22 mouse cellular contexts compared by ENCODE assay signal in the genomic region with DNA sequence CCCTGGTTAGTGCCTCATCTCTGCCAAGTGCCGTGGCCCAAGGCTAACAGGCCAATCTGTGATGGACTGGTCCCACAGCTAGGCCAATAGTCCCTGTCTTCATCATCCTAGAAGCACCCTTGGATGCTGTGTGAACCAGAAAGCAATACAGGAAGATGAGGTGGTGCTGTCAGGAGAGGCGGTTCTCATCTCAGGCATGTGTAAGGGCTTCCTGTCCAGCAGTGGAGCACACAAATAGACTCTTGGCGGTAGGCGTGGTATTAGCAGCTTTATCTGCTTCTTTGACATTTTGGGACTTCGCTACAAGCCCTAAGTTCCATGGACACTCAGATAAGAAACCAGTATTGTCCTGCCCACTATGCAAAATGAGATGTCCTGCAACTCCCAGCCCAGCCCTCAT. TPM values are rescaled to one million over a fixed set of nuclear protein-coding genes. Genes with fewer than 3 reads are reported as not detected.
DNase-seq lines count a peak whose midpoint lies in the region; ATAC-seq and TF ChIP-seq lines count a peak whose summit lies in the region.
"Had no signal": no experiment of that assay in that cellular context is flagged by ENCODE, and none has a peak within 500 bp of the region (broad histone marks: within the 10 kb centered on the region; RNA-seq: fewer than 3 reads in every experiment).

No protein-coding gene starts in this region.

- peak overlapping the region; percentile 69 for H3K4me2 ChIP-seq in heart, embryonic 13.5 days
- H3K4me2 ChIP-seq in heart, embryonic 15.5 days, result peak overlapping the region; percentile 59
- H3K4me2 ChIP-seq in intestine, postnatal 0 days (replicated peaks; ENCODE audit: low read depth), result no peak overlapping the region
- H3K4me2 ChIP-seq: embryonic facial prominence, embryonic 15.5 days; forebrain, embryonic 15.5 days; hindbrain, embryonic 13.5 days had no signal

- TF ChIP-seq EP300 in heart, adult 2 months (IDR thresholded peaks at IDR 0.05; ENCODE audit: insufficient read depth, low read depth, low read length), result 0 out of 2 replicates have a peak, but pooled peaks have one; percentile 27

- peaks cover 12% of the 10 kb centered on the region for H3K4me1 ChIP-seq in heart, adult 2 months (ENCODE audit: control insufficient read depth, insufficient read depth, low read length)
- peaks cover 100% of the 10 kb centered on the region for H3K4me1 ChIP-seq in heart, embryonic 13.5 days
- peaks cover 97% of the 10 kb centered on the region for H3K4me1 ChIP-seq in heart, embryonic 15.5 days (replicated peaks)
- H3K4me1 ChIP-seq in intestine, postnatal 0 days (replicated peaks; ENCODE audit: control insufficient read depth, insufficient read depth, low read length), result no peaks in the 10 kb centered on the region

- no peaks in the 10 kb centered on the region for H3K27me3 ChIP-seq in heart, adult 2 months (ENCODE audit: control insufficient read depth, insufficient read depth, low read length)
- peaks cover 28% of the 10 kb centered on the region for H3K27me3 ChIP-seq in heart, embryonic 13.5 days (replicated peaks)
- peaks cover 12% of the 10 kb centered on the region for H3K27me3 ChIP-seq in heart, embryonic 15.5 days
- H3K27me3 ChIP-seq in intestine, postnatal 0 days (replicated peaks; ENCODE audit: control insufficient read depth, insufficient read depth, low read length), result peaks cover 3% of the 10 kb centered on the region; the same call in 1 of the 2 replicates

- no peak for TF ChIP-seq POLR2A in heart, adult 2 months (IDR thresholded peaks at IDR 0.05; ENCODE audit: insufficient read depth, low read depth, low read length)

- 29% methylated on average over 5 of the region's 5 CpGs for WGBS in heart, adult 2 months
- 56% methylated on average over 5 of the region's 5 CpGs for WGBS in heart, embryonic 13.5 days
- 50% methylated on average over 5 of the region's 5 CpGs for WGBS in heart, embryonic 15.5 days
- 80% methylated on average over 5 of the region's 5 CpGs for WGBS in intestine, postnatal 0 days

- DNase-seq in heart, adult 2 months, result peak in 1 of 2 experiments; percentile 19
- no peak for DNase-seq in heart, postnatal 14 days
- DNase-seq in heart, postnatal 4 days, result no peak
- peak; percentile 22 to 42 for DNase-seq in heart, postnatal 10 days
- DNase-seq: adrenal gland, postnatal 10 days; cerebellum, adult 11 months; cerebellum, adult 8-10 months; cerebellum, postnatal 14 days; embryo, embryonic 11 days; gastrocnemius, postnatal 36 days; kidney, adult 18-20 months had no signal

- no peaks in the 10 kb centered on the region for H3K9me3 ChIP-seq in heart, embryonic 13.5 days
- no peaks in the 10 kb centered on the region for H3K9me3 ChIP-seq in heart, embryonic 15.5 days (replicated peaks)
- H3K9me3 ChIP-seq in intestine, postnatal 0 days (ENCODE audit: control insufficient read depth), result no peaks in the 10 kb centered on the region
- H3K9me3 ChIP-seq: embryonic facial prominence, embryonic 15.5 days; forebrain, embryonic 10.5 days; forebrain, embryonic 15.5 days; hindbrain, embryonic 13.5 days had no signal

- H3K4me3 ChIP-seq in heart, adult 2 months, result no peak overlapping the region
- H3K4me3 ChIP-seq in heart, embryonic 13.5 days, result peak overlapping the region; percentile 42; the same call in 1 of the 2 replicates
- H3K4me3 ChIP-seq in heart, embryonic 15.5 days, result peak overlapping the region; percentile 45
- H3K4me3 ChIP-seq in intestine, postnatal 0 days (ENCODE audit: low read depth, low read length), result no peak overlapping the region
- H3K4me3 ChIP-seq: embryonic facial prominence, embryonic 15.5 days; erythroblast, embryonic 14.5 days; forebrain, embryonic 10.5 days; forebrain, embryonic 15.5 days; hindbrain, embryonic 13.5 days had no signal

- no peaks in the 10 kb centered on the region for H3K79me2 ChIP-seq in heart, adult 2 months (replicated peaks; ENCODE audit: control insufficient read depth, insufficient read depth, low read length)

- intact Hi-C loops in heart, adult 2 months (cut with DNase I), result loop anchor here (2.0 kb wide), 1 partner anchor 19 kb away; the partner anchor contains the start of gene Trim11
- intact Hi-C loops in heart, postnatal 14 days (cut with DNase I), result no loop called here
- intact Hi-C loops in heart, postnatal 10 days (cut with DNase I), result no loop called here

- peak overlapping the region; percentile 89 for H3K27ac ChIP-seq in heart, adult 2 months
- peak overlapping the region; percentile 84; the same call in 1 of the 2 replicates for H3K27ac ChIP-seq in heart, embryonic 13.5 days (replicated peaks)
- H3K27ac ChIP-seq in heart, embryonic 15.5 days, result peak overlapping the region; percentile 90
- H3K27ac ChIP-seq in intestine, postnatal 0 days (ENCODE audit: low read depth, low read length), result no peak overlapping the region
- H3K27ac ChIP-seq: embryonic facial prominence, embryonic 15.5 days; forebrain, embryonic 10.5 days; forebrain, embryonic 15.5 days; hindbrain, embryonic 13.5 days; hindbrain, postnatal 0 days had no signal

- ATAC-seq in heart, embryonic 13.5 days (ENCODE audit: extremely low read depth, insufficient number of reproducible peaks, low FRiP score, low TSS enrichment), result no peak
- no peak for ATAC-seq in heart, embryonic 15.5 days (replicated peaks; ENCODE audit: insufficient number of reproducible peaks, insufficient read depth, low FRiP score, low read depth)
- no peak for ATAC-seq in intestine, postnatal 0 days
- ATAC-seq: forebrain, embryonic 15.5 days; hindbrain, postnatal 0 days had no signal

- H3K9ac ChIP-seq in heart, adult 2 months (ENCODE audit: low read depth, low read length), result no peak overlapping the region
- peak overlapping the region; percentile 73 for H3K9ac ChIP-seq in heart, embryonic 13.5 days
- 0 out of 2 replicates have a peak overlapping the region, but pooled peaks have one; percentile 54 for H3K9ac ChIP-seq in heart, embryonic 15.5 days
- H3K9ac ChIP-seq in intestine, postnatal 0 days (ENCODE audit: low read depth, low read length), result no peak overlapping the region
- H3K9ac ChIP-seq: embryonic facial prominence, embryonic 15.5 days; forebrain, embryonic 15.5 days; hindbrain, embryonic 13.5 days had no signal

- H3K36me3 ChIP-seq in heart, adult 2 months (ENCODE audit: control insufficient read depth, insufficient read depth, low read length), result 0 out of 2 replicates have a peak, but pooled peaks cover 2% of the 10 kb centered on the region
- H3K36me3 ChIP-seq in heart, embryonic 13.5 days, result peaks cover 26% of the 10 kb centered on the region
- peaks cover 4% of the 10 kb centered on the region; the same call in 1 of the 2 replicates for H3K36me3 ChIP-seq in heart, embryonic 15.5 days
- no peaks in the 10 kb centered on the region for H3K36me3 ChIP-seq in intestine, postnatal 0 days (ENCODE audit: control insufficient read depth, insufficient read depth)
- H3K36me3 ChIP-seq: embryonic facial prominence, embryonic 15.5 days; forebrain, embryonic 10.5 days; forebrain, embryonic 15.5 days; hindbrain, embryonic 13.5 days had no signal

- no peak for TF ChIP-seq CTCF in heart, adult 2 months (IDR thresholded peaks at IDR 0.05)
- no peak for TF ChIP-seq CTCF in intestine, postnatal 0 days (IDR thresholded peaks at IDR 0.05; ENCODE audit: low read depth)

RNA-seq across cellular contexts. Expression of gene Trim11, which starts 19.6 kb away (rescaled TPM):
- 10 to 100 TPM; 11.9 to 14.0 TPM for total RNA-seq in heart, adult 2 months (2021)
- 14.3 and 19.4 TPM in 2 replicates for polyA plus RNA-seq in heart, adult 2 months (2012; rRNA removed)
- 10 to 100 TPM; 17.6 to 18.1 TPM for total RNA-seq in heart, postnatal 14 days (2021)
- 25.6 and 28.2 TPM in 2 replicates for polyA plus RNA-seq in heart, embryonic 13.5 days (2015; fragmentation: Nextera tagmentation; extraction: Ambion mirVana)
- 10 to 100 TPM; 21.3 TPM for total RNA-seq in heart, postnatal 4 days (2021)
- polyA plus RNA-seq in heart, embryonic 15.5 days (2015; fragmentation: Nextera tagmentation; extraction: Ambion mirVana), result 26.9 and 34.6 TPM in 2 replicates
- 10 to 100 TPM; 19.9 to 20.8 TPM for total RNA-seq in heart, postnatal 10 days (2021)
- 8.9 and 9.7 TPM in 2 replicates for polyA plus RNA-seq in intestine, postnatal 0 days (2015; fragmentation: Nextera tagmentation; extraction: Ambion mirVana)

RNA-seq across cellular contexts. Expression of gene Hist3h2a, which starts 43.1 kb away (rescaled TPM):
- total RNA-seq in heart, adult 2 months (2021), result 10 to 100 TPM; 13.6 to 14.0 TPM
- polyA plus RNA-seq in heart, adult 2 months (2012; rRNA removed), result 12.6 and 15.4 TPM in 2 replicates
- total RNA-seq in heart, postnatal 14 days (2021), result 10 to 100 TPM; 22.0 to 28.0 TPM
- 26.4 and 28.5 TPM in 2 replicates for polyA plus RNA-seq in heart, embryonic 13.5 days (2015; fragmentation: Nextera tagmentation; extraction: Ambion mirVana)
- total RNA-seq in heart, postnatal 4 days (2021), result 10 to 100 TPM; 46.8 to 50.0 TPM
- 30.4 and 34.7 TPM in 2 replicates for polyA plus RNA-seq in heart, embryonic 15.5 days (2015; fragmentation: Nextera tagmentation; extraction: Ambion mirVana)
- 10 to 100 TPM; 33.2 to 36.7 TPM for total RNA-seq in heart, postnatal 10 days (2021)
- polyA plus RNA-seq in intestine, postnatal 0 days (2015; fragmentation: Nextera tagmentation; extraction: Ambion mirVana), result 15.8 and 16.7 TPM in 2 replicates

RNA-seq across cellular contexts. Expression of gene Trim17, which starts 43.1 kb away (rescaled TPM):
- total RNA-seq in heart, adult 2 months (2021), result under 1 TPM in 1 of 2 experiments, not detected in 1; 0.07 TPM
- polyA plus RNA-seq in heart, adult 2 months (2012; rRNA removed), result 0.20 and 0.37 TPM in 2 replicates
- total RNA-seq in heart, postnatal 14 days (2021), result under 1 TPM; 0.10 to 0.19 TPM
- 0.43 and 0.76 TPM in 2 replicates for polyA plus RNA-seq in heart, embryonic 13.5 days (2015; fragmentation: Nextera tagmentation; extraction: Ambion mirVana)
- under 1 TPM in 1 of 2 experiments, not detected in 1; 0.10 TPM for total RNA-seq in heart, postnatal 4 days (2021)
- polyA plus RNA-seq in heart, embryonic 15.5 days (2015; fragmentation: Nextera tagmentation; extraction: Ambion mirVana), result 0.27 and 0.57 TPM in 2 replicates
- total RNA-seq in heart, postnatal 10 days (2021), result under 1 TPM; 0.12 to 0.22 TPM
- polyA plus RNA-seq in intestine, postnatal 0 days (2015; fragmentation: Nextera tagmentation; extraction: Ambion mirVana), result 0.08 and 0.12 TPM in 2 replicates
- total RNA-seq: common myeloid progenitor, adult 5-6 weeks; hematopoietic stem cell, adult 5-6 weeks had no signal

RNA-seq across cellular contexts. Expression of gene Hist3h2ba, which starts 48.8 kb away (rescaled TPM):
- 1 to 10 TPM in 1 of 2 experiments, under 1 TPM in 1; 0.81 to 1.1 TPM for total RNA-seq in heart, adult 2 months (2021)
- 0.67 and 1.5 TPM in 2 replicates for polyA plus RNA-seq in heart, adult 2 months (2012; rRNA removed)
- 10 to 100 TPM in 1 of 2 experiments, 1 to 10 TPM in 1; 3.9 to 14.1 TPM for total RNA-seq in heart, postnatal 14 days (2021)
- 14.4 and 14.9 TPM in 2 replicates for polyA plus RNA-seq in heart, embryonic 13.5 days (2015; fragmentation: Nextera tagmentation; extraction: Ambion mirVana)
- 10 to 100 TPM; 21.8 to 22.6 TPM for total RNA-seq in heart, postnatal 4 days (2021)
- 18.0 and 18.3 TPM in 2 replicates for polyA plus RNA-seq in heart, embryonic 15.5 days (2015; fragmentation: Nextera tagmentation; extraction: Ambion mirVana)
- total RNA-seq in heart, postnatal 10 days (2021), result 10 to 100 TPM; 11.0 to 13.0 TPM
- polyA plus RNA-seq in intestine, postnatal 0 days (2015; fragmentation: Nextera tagmentation; extraction: Ambion mirVana), result 6.9 and 7.8 TPM in 2 replicates

RNA-seq across cellular contexts. Expression of gene Rnf187, which starts 58.8 kb away (rescaled TPM):
- 100 to 1,000 TPM; 164 to 177 TPM for total RNA-seq in heart, adult 2 months (2021)
- 182 and 190 TPM in 2 replicates for polyA plus RNA-seq in heart, adult 2 months (2012; rRNA removed)
- 100 to 1,000 TPM; 150 to 151 TPM for total RNA-seq in heart, postnatal 14 days (2021)
- 151 and 166 TPM in 2 replicates for polyA plus RNA-seq in heart, embryonic 13.5 days (2015; fragmentation: Nextera tagmentation; extraction: Ambion mirVana)
- 100 to 1,000 TPM; 161 to 165 TPM for total RNA-seq in heart, postnatal 4 days (2021)
- polyA plus RNA-seq in heart, embryonic 15.5 days (2015; fragmentation: Nextera tagmentation; extraction: Ambion mirVana), result 170 and 210 TPM in 2 replicates
- 100 to 1,000 TPM; 162 to 173 TPM for total RNA-seq in heart, postnatal 10 days (2021)
- 113 and 117 TPM in 2 replicates for polyA plus RNA-seq in intestine, postnatal 0 days (2015; fragmentation: Nextera tagmentation; extraction: Ambion mirVana)

Comparison
In these comparisons a context has a peak if more than half of its experiments do, and no peak if none do; other contexts are left out.
1. DNase-seq: peak in heart, postnatal 10 days (2 of 2); none in heart, postnatal 14 days (0 of 2) and heart, postnatal 4 days (single experiment).
2. H3K4me3 ChIP-seq: peak in heart, embryonic 13.5 days (single experiment) and heart, embryonic 15.5 days (single experiment); none in heart, adult 2 months (single experiment) and intestine, postnatal 0 days (single experiment).
3. H3K9ac ChIP-seq: peak in heart, embryonic 13.5 days (single experiment) and heart, embryonic 15.5 days (single experiment); none in heart, adult 2 months (single experiment) and intestine, postnatal 0 days (single experiment).